In genomic region chrX:144688142-144688206, GRCm38 (mm10) we compare ENCODE assay signal across 8 mouse cellular contexts. TPM values are rescaled to one million over a fixed set of nuclear protein-coding genes. Genes with fewer than 3 reads are reported as not detected.
DNase-seq lines count a peak whose midpoint lies in the region; ATAC-seq and TF ChIP-seq lines count a peak whose summit lies in the region.

Gene Trpc5 (minus strand): TSS chrX:144688180.

- 15% methylated on average over 1 of the region's 1 CpGs for WGBS in lung, embryonic 14.5 days
- 35% methylated on average over 1 of the region's 1 CpGs for WGBS in hindbrain, embryonic 10.5 days
- no CpG with 5 or more reads among the region's 1 CpGs for WGBS in limb, embryonic 11.5 days
- 25% methylated on average over 1 of the region's 1 CpGs for WGBS in olfactory bulb, adult 2 months

- no peak for TF ChIP-seq POLR2A in olfactory bulb, adult 2 months (IDR thresholded peaks at IDR 0.05; ENCODE audit: insufficient read depth, low read depth, low read length)

- TF ChIP-seq CTCF in lung, embryonic 14.5 days (IDR thresholded peaks at IDR 0.05; ENCODE audit: low read depth): no peak
- no peak for TF ChIP-seq CTCF in olfactory bulb, adult 2 months (IDR thresholded peaks at IDR 0.05; ENCODE audit: insufficient read depth, low read depth, low read length)

- no peaks in the 10 kb centered on the region for H3K4me1 ChIP-seq in lung, embryonic 14.5 days (ENCODE audit: insufficient read depth)
- peaks cover 4% of the 10 kb centered on the region; the same call in 1 of the 2 replicates for H3K4me1 ChIP-seq in hindbrain, embryonic 10.5 days (replicated peaks)
- H3K4me1 ChIP-seq in limb, embryonic 11.5 days (ENCODE audit: control insufficient read depth, insufficient read depth, low read length): no peaks in the 10 kb centered on the region
- H3K4me1 ChIP-seq in olfactory bulb, adult 2 months (ENCODE audit: control insufficient read depth, insufficient read depth, low read length): 0 out of 2 replicates have a peak, but pooled peaks cover 2% of the 10 kb centered on the region

- H3K27ac ChIP-seq in lung, embryonic 14.5 days (ENCODE audit: low read depth): no peak within 1 kb of the TSS
- H3K27ac ChIP-seq in hindbrain, embryonic 10.5 days: peak within 1 kb of the TSS; percentile 53; the same call in 1 of the 2 replicates
- H3K27ac ChIP-seq in limb, embryonic 11.5 days (replicated peaks; ENCODE audit: low read depth, low read length): no peak within 1 kb of the TSS
- H3K27ac ChIP-seq in olfactory bulb, adult 2 months (ENCODE audit: insufficient read depth, low read depth, low read length): no peak within 1 kb of the TSS

- DNase-seq in lung, embryonic 14.5 days: no peak
- no peak for DNase-seq in lung, postnatal 4 days
- DNase-seq in hindbrain, embryonic 10.5 days (ENCODE audit: low spot score): no peak
- peak; percentile 21 for DNase-seq in limb, embryonic 11.5 days (ENCODE audit: low spot score)
- no peak for DNase-seq in adrenal gland, postnatal 4 days (ENCODE audit: low spot score in 2 of 2)
- no peak for DNase-seq in gastrocnemius, adult 8-10 months (ENCODE audit: low spot score in 2 of 2)
- no peak for DNase-seq in urinary bladder, postnatal 36 days (ENCODE audit: low spot score in 2 of 2)

- H3K4me2 ChIP-seq in lung, embryonic 14.5 days: peak within 1 kb of the TSS; percentile 66
- peak within 1 kb of the TSS; percentile 49 for H3K4me2 ChIP-seq in limb, embryonic 11.5 days (ENCODE audit: low read depth, severe bottlenecking)

- H3K36me3 ChIP-seq in lung, embryonic 14.5 days (ENCODE audit: insufficient read depth): no peaks in the 10 kb centered on the region
- no peaks in the 10 kb centered on the region for H3K36me3 ChIP-seq in hindbrain, embryonic 10.5 days
- H3K36me3 ChIP-seq in limb, embryonic 11.5 days (ENCODE audit: control insufficient read depth, insufficient read depth, low read length): no peaks in the 10 kb centered on the region

- ATAC-seq in lung, embryonic 14.5 days (ENCODE audit: insufficient read depth): no peak
- ATAC-seq in limb, embryonic 11.5 days (ENCODE audit: insufficient number of reproducible peaks, low FRiP score, low TSS enrichment, low read depth): no peak

- H3K4me3 ChIP-seq in lung, embryonic 14.5 days (ENCODE audit: low read depth, low read length): peak within 1 kb of the TSS; percentile 42
- peak within 1 kb of the TSS; percentile 55 for H3K4me3 ChIP-seq in hindbrain, embryonic 10.5 days
- peak within 1 kb of the TSS; percentile 33 for H3K4me3 ChIP-seq in limb, embryonic 11.5 days (ENCODE audit: low read depth, low read length)
- H3K4me3 ChIP-seq in olfactory bulb, adult 2 months (ENCODE audit: insufficient read depth, low read depth, low read length): peak within 1 kb of the TSS; percentile 52

- H3K9me3 ChIP-seq in lung, embryonic 14.5 days (ENCODE audit: low read depth, low read length): no peaks in the 10 kb centered on the region
- no peaks in the 10 kb centered on the region for H3K9me3 ChIP-seq in hindbrain, embryonic 10.5 days
- H3K9me3 ChIP-seq in limb, embryonic 11.5 days (ENCODE audit: control insufficient read depth, low read length): no peaks in the 10 kb centered on the region

- peaks cover 15% of the 10 kb centered on the region for H3K27me3 ChIP-seq in lung, embryonic 14.5 days (ENCODE audit: insufficient read depth, low read length)
- peaks cover 63% of the 10 kb centered on the region for H3K27me3 ChIP-seq in hindbrain, embryonic 10.5 days (ENCODE audit: insufficient read depth, poor library complexity, severe bottlenecking)
- H3K27me3 ChIP-seq in limb, embryonic 11.5 days (ENCODE audit: control insufficient read depth, insufficient read depth, low read length): peaks cover 31% of the 10 kb centered on the region

- H3K9ac ChIP-seq in lung, embryonic 14.5 days: peak within 1 kb of the TSS; percentile 37; the same call in 1 of the 2 replicates
- H3K9ac ChIP-seq in limb, embryonic 11.5 days (ENCODE audit: low read length): no peak within 1 kb of the TSS

RNA-seq across cellular contexts. Expression of gene Trpc5, which starts in this region (rescaled TPM):
- polyA plus RNA-seq in lung, embryonic 14.5 days (2014; fragmentation: Nextera tagmentation; extraction: Ambion mirVana): 0.04 TPM in 1 of 2 replicates, not detected in the other
- polyA plus RNA-seq in hindbrain, embryonic 10.5 days (2016; fragmentation: Nextera tagmentation; extraction: Ambion mirVana): 0.10 and 0.18 TPM in 2 replicates
- 0.05 TPM in 1 of 2 replicates, not detected in the other for polyA plus RNA-seq in limb, embryonic 11.5 days (2014; fragmentation: Nextera tagmentation; extraction: Ambion mirVana)
- polyA plus RNA-seq in olfactory bulb, adult 2 months (2012; ENCODE audit: insufficient read depth, insufficient read length, low replicate concordance, missing spikeins): not detected in 2 replicates
- total RNA-seq in adrenal gland, postnatal 4 days (2021): 1 to 10 TPM; 2.9 to 4.0 TPM
- under 1 TPM in 2 of 4 experiments, not detected in 2; 0.07 to 0.12 TPM for total RNA-seq in gastrocnemius, adult 8-10 months (2022)

Comparison
In these comparisons a context has a peak if more than half of its experiments do, and no peak if none do; other contexts are left out.
1. Peak in DNase-seq, H3K4me3 ChIP-seq and H3K4me2 ChIP-seq in limb, embryonic 11.5 days; RNA of the gene not detected or under 1 TPM.